Mouse (Mus musculus): ENCODE data around the gene Ntrk3.

DNA sequence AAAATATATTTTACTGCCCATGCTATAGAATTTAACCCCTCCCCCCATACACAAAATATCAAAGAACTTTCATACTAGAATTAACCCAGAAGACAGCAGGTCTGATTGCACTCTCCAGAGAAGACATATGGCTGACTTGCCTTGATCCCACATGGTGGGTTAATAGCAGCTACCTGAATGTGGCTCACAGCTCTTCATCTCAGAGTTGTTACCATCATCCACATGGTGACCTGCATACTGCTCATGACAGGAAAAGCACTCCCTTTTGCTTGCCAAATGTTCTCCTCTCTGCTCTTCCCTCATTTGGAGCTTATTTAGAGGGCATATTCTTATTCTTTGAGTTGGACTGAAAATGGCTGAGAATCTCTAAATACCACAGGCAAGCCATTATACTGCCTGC is 404.4 kb downstream of the Ntrk3 start:
- TF ChIP-seq POLR2A (IDR thresholded peaks at IDR 0.05; ENCODE audit: borderline replicate concordance, extremely low read depth, low read depth, low read length) (no peak), CTCF (IDR thresholded peaks at IDR 0.05; ENCODE audit: insufficient read depth, low read length) (no peak)

Data from lung, adult 2 months (tissue).